Mouse (Mus musculus): ENCODE data around the gene Pidd1. TPM values are rescaled to one million over a fixed set of nuclear protein-coding genes. Genes with fewer than 3 reads are reported as not detected.

The Pidd1 gene
- 0.28 TPM for polyA plus RNA-seq (2014; fragmentation: Illumina TruSeq; extraction: RNeasy Lipid Tissue Mini Kit (QIAGEN cat#74804); ENCODE audit: low read depth, low replicate concordance)

DNA sequence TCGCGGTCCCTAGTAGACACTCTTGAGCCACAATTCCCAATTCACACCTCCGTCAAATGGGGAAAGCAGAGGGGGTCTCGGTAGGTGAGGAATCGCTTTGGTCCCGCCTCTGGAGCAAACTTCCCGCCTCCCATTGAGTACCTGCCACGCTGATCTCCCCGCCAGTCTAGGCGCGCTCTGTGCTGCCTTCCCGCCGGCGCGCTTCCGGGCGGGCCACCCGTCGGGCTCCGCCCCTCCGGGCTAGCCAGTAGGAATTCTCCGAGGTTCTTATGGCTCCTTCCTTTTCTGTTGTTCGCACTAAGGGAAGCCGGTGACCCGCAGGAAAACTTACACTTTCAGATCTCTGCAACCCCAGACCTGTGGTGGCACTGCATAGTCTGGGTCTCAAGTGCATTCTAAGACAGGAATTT lies at the start of gene Pidd1:
Gene Pidd1 (minus strand): TSS at position 198 of the 410 bp plus-strand sequence.

DNA sequence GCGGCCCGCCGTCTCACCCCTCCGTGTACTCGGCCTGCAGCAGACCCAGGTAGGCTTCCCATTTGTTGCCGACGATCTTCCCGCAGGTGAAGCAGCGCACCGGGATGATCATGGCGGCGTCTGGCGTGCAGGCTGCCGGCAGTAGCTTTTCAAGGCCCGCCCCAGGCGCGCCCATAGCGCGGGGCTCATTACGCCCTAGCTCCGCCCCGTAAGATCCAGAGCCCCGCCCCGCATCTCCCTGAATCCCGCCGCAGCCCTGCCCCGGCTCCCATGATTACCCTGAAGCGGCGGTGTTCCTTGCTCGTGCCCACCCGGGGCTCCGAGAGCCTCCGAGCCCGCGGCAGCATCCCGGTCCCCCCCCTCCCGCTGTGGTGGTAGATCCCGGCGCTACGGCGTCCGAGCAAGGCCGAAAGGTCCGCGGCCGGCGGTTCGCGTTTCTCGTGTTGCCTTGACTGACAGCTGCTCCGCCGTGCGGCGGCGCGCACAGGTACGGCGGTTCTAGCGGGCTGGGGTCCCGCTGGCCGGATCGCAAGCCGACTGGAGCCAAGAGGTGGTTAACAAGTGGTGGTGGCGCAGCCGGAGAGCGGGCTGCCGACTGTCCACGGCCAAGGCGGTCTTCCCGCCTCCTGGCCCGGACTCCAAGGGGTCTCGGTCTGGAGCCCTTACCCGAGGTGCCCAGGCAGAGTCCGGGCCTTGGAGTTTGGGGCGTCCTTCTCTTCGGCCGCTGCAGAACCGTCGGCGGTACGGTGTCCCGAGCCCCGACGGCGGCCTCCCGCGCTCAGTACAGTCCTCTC lies 31.4 kb upstream of the Pidd1 start, which contains the start of the genes Polr2l and Tspan4:
Gene Polr2l (minus strand): TSS at position 122 of the 794 bp plus-strand sequence.
Gene Tspan4 (plus strand): TSS at position 230 of the 794 bp plus-strand sequence.

DNA sequence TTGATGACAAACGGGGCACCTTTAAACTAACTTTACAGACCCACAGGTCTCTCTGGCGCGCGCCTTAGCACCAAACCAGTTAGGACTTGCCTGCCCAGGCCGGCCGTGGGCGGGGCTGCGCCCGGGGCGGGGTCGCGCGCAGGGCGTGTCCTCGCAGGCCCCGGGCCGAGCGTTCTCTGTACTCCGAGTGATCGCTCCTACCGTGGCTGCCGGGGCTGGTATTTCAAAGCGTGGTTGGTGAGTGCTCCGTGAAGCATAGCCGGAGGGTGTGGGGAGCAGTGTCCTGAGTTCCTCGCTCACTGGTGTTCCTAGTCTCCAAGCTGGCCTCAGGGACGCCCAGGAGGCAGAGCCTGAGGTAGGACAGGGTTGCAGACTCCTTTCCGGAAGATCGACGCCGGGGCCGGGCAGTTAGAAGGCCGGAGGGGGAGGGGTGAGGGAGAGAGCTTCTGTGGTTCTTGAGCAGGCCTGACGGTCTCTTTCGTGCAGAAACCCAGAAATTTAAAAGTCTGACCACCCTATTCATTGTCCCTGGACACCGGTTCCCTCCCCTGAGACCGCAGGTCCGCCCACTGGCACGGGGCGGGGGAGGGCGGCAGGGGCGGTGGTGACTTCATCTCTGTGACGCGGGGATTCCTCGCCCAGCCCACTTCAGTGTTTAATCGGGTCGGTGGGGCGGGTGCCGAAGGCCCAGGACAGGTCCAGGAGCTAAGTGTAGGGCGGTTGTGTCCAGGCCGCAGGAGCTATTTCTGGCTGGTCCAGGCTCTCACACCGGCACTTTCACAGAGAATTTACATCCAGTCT lies 23.6 kb upstream of the Pidd1 start, which contains the start of gene Cd151:
Gene Cd151 (plus strand): TSS at position 163 of the 801 bp plus-strand sequence.

DNA sequence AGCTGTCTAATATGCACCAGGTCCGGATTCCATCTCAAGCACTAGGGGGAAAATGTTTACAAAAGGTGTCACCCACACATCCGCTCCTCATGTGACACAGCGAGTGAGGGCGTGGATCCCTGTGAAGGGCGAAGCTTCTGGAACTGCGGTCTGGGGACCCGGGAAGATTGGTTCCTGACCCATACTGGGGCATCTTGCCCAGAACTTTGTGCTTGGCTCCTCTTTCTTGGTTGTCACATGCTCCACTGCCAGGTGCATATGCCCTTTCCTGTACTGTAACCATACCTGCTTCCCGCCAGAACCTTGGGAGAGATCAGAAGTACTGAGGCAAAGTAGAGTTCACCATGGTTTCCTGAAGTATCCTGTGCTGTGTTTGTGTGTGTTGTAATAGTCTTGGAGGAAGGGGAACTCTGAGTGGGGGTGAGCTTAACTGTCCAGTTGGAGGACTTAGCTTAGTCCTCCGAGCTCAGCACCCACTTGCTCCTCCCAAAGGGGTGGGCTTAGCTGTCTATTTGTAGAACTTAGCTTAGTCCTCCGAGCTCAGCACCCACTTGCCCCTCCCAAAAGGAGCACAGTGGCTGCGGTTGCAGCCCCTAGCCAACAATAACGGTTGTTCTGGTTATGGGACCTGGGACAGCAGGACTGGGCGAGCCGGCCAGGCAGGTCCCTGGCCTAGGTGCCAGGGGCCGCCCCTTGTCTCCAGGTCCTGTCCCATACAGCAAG lies 16.7 kb upstream of the Pidd1 start, which contains the start of gene Cracr2b:
Gene Cracr2b (plus strand): TSS at position 704 of the 723 bp plus-strand sequence.

DNA sequence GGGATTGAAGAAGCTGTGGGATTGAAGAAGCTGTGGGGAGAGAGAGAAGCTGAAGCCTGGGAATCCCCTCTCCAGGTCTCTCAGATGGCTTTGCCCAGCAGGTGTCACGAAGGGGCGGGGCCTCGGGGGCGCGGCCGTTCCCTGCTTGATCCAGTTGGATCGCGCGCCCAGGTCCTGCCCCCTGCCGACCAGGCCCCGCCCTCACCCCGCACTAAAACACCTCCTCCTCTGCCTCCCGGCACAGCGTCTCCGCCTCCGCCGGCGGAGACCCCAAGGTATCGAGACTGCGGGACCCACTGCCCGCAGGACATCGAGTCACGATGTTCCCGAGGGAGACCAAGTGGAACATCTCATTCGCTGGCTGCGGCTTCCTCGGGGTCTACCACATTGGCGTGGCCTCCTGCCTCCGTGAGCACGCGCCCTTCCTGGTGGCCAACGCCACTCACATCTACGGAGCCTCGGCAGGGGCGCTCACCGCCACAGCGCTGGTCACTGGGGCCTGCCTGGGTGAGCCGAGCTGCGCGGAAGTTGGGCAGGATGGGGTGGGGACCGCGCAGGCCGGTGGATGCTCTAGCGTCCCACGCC lies 11.2 kb upstream of the Pidd1 start, which contains the start of gene Pnpla2:
Gene Pnpla2 (plus strand): TSS at position 232 of the 585 bp plus-strand sequence.

DNA sequence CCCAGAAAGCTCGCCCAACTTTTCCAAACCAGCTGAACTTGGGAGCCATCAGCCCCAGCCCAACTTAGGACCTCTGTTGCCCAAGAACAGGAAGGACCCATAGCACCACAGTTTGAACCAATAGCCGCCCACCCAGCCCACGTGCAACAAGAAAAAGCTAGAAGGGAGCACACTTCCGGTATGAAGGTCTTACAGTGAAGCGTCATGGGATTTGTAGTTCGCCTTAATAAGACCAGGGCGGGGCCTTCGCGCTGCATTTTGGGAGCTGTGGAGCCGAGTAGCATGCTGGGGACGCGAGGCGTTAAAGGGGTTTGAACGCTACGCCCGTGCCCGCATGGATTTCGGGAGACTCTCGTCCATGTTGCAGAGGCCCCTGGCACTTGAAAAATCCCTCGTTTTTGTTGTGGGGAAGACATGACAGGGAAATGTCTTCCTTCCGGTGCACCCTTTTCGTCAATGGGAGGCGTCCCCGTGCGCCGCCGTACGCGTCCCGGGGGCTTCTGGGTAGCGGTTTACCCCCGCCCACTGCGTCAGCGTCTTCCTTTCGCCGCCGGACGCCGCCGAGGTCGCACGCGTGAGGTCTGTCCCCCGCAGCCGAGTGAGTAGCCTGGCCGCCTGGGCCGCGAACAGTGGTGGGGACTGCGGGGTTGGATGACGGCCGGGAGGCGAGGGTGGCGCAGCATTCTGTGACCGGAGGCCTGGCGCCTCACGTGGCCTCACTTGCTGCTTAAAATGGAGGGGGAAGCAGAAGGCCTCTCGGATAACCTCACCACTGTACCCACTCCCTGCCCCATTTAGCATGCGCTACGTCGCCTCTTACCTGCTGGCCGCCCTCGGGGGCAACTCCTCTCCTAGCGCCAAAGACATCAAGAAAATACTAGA lies 3.5 kb upstream of the Pidd1 start, which contains the start of gene Rplp2:
Gene Rplp2 (plus strand): TSS at position 261 of the 882 bp plus-strand sequence.

DNA sequence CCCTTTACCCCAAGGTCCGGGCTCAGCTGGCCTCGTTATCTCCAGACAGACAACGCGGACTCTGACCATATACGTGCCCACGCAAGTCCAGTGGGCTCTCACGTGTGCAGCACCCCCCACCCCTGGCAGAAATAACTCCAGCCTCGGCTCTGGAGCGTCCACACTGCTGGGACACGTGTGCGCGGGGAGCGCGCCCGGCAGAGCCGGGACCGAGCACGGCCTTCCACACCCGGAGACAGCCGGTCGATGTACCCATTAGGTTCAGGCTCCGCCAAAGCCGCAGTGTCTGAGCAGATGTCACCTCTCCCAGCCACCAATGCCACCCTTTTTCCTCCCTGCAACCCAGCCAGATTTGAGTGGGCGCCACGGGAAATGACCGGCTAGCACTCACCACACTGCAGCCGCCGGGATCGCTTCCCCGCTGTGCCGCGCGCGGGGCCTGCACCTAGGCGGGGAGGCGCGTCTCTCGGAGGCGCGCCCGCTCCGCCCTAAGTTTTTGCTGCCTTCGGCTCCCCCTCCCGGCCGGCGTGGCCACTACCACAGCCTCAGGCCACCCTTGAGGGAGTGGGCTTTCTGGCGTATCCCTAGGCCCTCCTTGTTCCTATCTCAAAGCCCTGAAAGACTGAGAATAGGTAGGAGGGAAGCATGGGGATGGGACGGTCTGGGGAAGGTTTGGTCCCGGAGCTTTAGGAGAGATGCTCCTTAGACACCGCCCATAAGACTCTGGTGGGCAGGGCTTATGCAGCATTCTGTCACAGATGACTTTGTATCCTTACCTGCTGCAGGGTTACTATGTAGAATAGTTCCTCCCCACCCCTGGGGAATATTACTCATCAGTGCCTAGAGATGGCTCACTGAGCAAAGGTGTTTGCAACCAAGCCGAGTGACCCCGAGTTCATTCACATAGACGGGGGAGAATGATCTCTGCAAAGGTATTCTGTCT lies 6.4 kb downstream of the Pidd1 start, which contains the start of gene Slc25a22:
Gene Slc25a22 (minus strand): TSS at position 715 of the 943 bp plus-strand sequence.

DNA sequence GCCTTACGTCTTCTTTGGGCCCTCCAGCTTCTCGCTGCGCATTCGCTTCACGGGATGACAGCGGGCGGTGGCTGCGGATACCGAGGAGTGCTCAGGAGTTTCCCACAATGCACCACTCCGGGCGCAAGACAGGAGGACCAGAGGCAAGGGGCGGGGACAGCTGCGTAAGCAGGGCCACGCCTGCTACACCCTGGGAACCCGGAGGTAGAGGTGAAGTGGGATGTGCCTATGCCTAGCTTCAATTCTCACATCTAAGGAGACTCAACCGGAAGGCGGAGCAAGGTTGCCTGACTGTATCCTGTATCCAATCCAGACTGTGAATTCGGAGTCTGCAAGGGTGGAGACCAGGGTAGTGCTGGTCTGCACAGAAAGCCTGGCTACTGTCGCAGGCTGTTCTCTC lies 14.5 kb downstream of the Pidd1 start, which contains the start of gene Cend1:
Gene Cend1 (minus strand): TSS at position 182 of the 400 bp plus-strand sequence.

DNA sequence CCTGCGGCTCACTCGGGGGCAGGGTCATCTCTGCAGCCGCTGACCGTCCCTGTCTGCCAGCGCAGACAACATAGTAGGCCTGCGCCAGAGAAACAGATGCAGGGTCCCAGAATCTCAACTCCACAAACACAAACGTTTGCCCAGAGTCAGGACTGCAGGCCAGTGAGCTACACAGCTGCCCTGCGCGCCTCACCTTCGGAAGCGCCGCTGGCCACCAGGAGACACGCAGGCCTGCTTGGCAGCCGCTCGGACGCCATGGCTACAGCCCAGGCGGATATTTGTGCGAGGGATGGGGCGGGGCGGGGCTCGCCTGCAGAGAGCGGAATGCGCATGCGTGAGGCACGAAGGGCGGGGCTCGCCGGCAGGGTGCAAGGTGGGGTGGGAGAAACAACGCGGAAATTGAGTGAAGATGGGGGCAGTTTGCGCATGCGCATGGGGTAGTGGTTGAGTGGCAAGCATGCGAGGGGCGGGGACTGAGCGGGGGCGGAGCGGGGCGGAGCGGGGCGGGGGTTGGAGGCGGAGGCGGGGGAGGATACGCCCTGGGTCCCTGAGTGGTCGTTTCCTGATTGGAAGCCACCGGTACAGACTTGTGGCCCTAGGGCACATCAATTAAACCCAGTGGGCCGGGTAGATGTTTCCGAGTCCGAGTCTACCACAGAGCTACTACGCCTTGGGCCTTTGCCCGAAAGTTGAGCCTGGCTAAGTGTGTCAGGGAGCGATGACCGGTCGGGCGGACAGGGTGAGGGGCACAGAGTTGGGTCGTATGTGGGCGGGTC lies 29.8 kb downstream of the Pidd1 start, which contains the start of gene Gatd1:
Gene Gatd1 (minus strand): TSS at position 328 of the 776 bp plus-strand sequence.

DNA sequence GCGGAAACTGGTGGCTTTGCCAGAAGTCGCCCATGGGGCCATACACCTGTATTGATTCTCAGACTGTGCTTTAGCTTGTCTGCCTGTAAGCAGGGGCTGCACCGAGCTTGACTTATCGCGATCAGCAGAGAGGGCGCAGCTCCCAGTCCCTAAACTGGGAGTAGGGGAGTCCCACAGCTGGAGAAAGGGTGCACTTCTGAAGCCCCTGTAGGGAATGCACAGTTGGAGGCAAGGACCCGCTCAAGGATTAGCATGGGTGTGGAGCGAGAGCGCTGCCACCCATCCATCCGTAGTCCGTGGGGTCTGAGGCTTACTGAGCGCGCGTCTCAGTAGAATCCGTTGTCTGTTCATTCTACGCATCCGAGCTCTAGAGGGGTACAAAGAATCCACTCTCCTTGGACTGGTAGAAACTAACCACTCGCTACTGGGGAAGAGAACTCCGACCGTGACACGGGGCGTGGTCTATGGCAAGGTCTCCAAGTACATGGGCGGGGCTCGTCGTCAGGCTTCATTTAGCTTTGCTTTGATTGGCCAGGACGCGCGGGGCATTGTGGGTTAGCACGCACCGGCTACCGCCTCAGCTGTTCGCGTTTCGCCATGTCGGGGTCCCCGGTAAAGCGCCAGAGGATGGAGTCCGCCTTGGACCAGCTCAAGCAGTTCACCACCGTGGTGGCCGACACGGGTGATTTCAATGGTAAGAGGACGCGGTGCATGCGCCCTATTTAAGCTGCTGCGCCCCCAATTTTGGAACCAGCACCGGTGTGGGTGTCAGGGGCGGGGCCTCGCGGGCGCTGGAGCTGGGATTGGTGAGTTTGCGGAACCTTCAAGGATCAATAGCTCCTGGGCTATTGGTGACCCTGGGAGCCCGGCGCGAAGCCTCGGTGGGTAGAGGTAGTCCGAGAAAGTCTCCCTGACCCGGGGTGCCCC lies 51.9 kb downstream of the Pidd1 start, which contains the start of gene Taldo1:
Gene Taldo1 (plus strand): TSS at position 575 of the 927 bp plus-strand sequence.

Other genes starting within 250 kb of the Pidd1 start
- 1.1 TPM for gene Lrrc56, start 249.9 kb downstream of the Pidd1 start, polyA plus RNA-seq (2014; fragmentation: Illumina TruSeq; extraction: RNeasy Lipid Tissue Mini Kit (QIAGEN cat#74804); ENCODE audit: low read depth, low replicate concordance)
- 0.66 TPM for gene Lmntd2, start 229.9 kb downstream of the Pidd1 start, polyA plus RNA-seq (2014; fragmentation: Illumina TruSeq; extraction: RNeasy Lipid Tissue Mini Kit (QIAGEN cat#74804); ENCODE audit: low read depth, low replicate concordance)
- 12.7 TPM for gene Rassf7, start 228.2 kb downstream of the Pidd1 start, polyA plus RNA-seq (2014; fragmentation: Illumina TruSeq; extraction: RNeasy Lipid Tissue Mini Kit (QIAGEN cat#74804); ENCODE audit: low read depth, low replicate concordance)
- gene Phrf1, start 215.2 kb downstream of the Pidd1 start, polyA plus RNA-seq (2014; fragmentation: Illumina TruSeq; extraction: RNeasy Lipid Tissue Mini Kit (QIAGEN cat#74804); ENCODE audit: low read depth, low replicate concordance): 19.9 TPM
- gene Irf7, start 177.5 kb downstream of the Pidd1 start, polyA plus RNA-seq (2014; fragmentation: Illumina TruSeq; extraction: RNeasy Lipid Tissue Mini Kit (QIAGEN cat#74804); ENCODE audit: low read depth, low replicate concordance): 74.8 TPM
- gene Cdhr5, start 167.2 kb downstream of the Pidd1 start, polyA plus RNA-seq (2014; fragmentation: Illumina TruSeq; extraction: RNeasy Lipid Tissue Mini Kit (QIAGEN cat#74804); ENCODE audit: low read depth, low replicate concordance): 135 TPM
- not detected for gene Sct, start 164.9 kb downstream of the Pidd1 start, polyA plus RNA-seq (2014; fragmentation: Illumina TruSeq; extraction: RNeasy Lipid Tissue Mini Kit (QIAGEN cat#74804); ENCODE audit: low read depth, low replicate concordance)
- not detected for gene Drd4, start 152.0 kb downstream of the Pidd1 start, polyA plus RNA-seq (2014; fragmentation: Illumina TruSeq; extraction: RNeasy Lipid Tissue Mini Kit (QIAGEN cat#74804); ENCODE audit: low read depth, low replicate concordance)
- 1.6 TPM for gene Deaf1, start 116.3 kb downstream of the Pidd1 start, polyA plus RNA-seq (2014; fragmentation: Illumina TruSeq; extraction: RNeasy Lipid Tissue Mini Kit (QIAGEN cat#74804); ENCODE audit: low read depth, low replicate concordance)
- 17.6 TPM for gene Tmem80, start 116.3 kb downstream of the Pidd1 start, polyA plus RNA-seq (2014; fragmentation: Illumina TruSeq; extraction: RNeasy Lipid Tissue Mini Kit (QIAGEN cat#74804); ENCODE audit: low read depth, low replicate concordance)
- gene Eps8l2, start 105.1 kb downstream of the Pidd1 start, polyA plus RNA-seq (2014; fragmentation: Illumina TruSeq; extraction: RNeasy Lipid Tissue Mini Kit (QIAGEN cat#74804); ENCODE audit: low read depth, low replicate concordance): 14.2 TPM
- 19.4 TPM for gene Taldo1, start 51.8 kb downstream of the Pidd1 start, polyA plus RNA-seq (2014; fragmentation: Illumina TruSeq; extraction: RNeasy Lipid Tissue Mini Kit (QIAGEN cat#74804); ENCODE audit: low read depth, low replicate concordance)
- gene Gatd1, start 29.9 kb downstream of the Pidd1 start, polyA plus RNA-seq (2014; fragmentation: Illumina TruSeq; extraction: RNeasy Lipid Tissue Mini Kit (QIAGEN cat#74804); ENCODE audit: low read depth, low replicate concordance): 10.9 TPM
- gene Cend1, start 14.5 kb downstream of the Pidd1 start, polyA plus RNA-seq (2014; fragmentation: Illumina TruSeq; extraction: RNeasy Lipid Tissue Mini Kit (QIAGEN cat#74804); ENCODE audit: low read depth, low replicate concordance): 1.3 TPM
- gene Slc25a22, start 6.1 kb downstream of the Pidd1 start, polyA plus RNA-seq (2014; fragmentation: Illumina TruSeq; extraction: RNeasy Lipid Tissue Mini Kit (QIAGEN cat#74804); ENCODE audit: low read depth, low replicate concordance): 1.7 TPM
- gene Rplp2, start 3.3 kb upstream of the Pidd1 start, polyA plus RNA-seq (2014; fragmentation: Illumina TruSeq; extraction: RNeasy Lipid Tissue Mini Kit (QIAGEN cat#74804); ENCODE audit: low read depth, low replicate concordance): 29.5 TPM
- gene Pnpla2, start 11.2 kb upstream of the Pidd1 start, polyA plus RNA-seq (2014; fragmentation: Illumina TruSeq; extraction: RNeasy Lipid Tissue Mini Kit (QIAGEN cat#74804); ENCODE audit: low read depth, low replicate concordance): 3.7 TPM
- gene Cracr2b, start 17.1 kb upstream of the Pidd1 start, polyA plus RNA-seq (2014; fragmentation: Illumina TruSeq; extraction: RNeasy Lipid Tissue Mini Kit (QIAGEN cat#74804); ENCODE audit: low read depth, low replicate concordance): 1.9 TPM
- gene Cd151, start 23.4 kb upstream of the Pidd1 start, polyA plus RNA-seq (2014; fragmentation: Illumina TruSeq; extraction: RNeasy Lipid Tissue Mini Kit (QIAGEN cat#74804); ENCODE audit: low read depth, low replicate concordance): 35.4 TPM
- gene Polr2l, start 31.1 kb upstream of the Pidd1 start, polyA plus RNA-seq (2014; fragmentation: Illumina TruSeq; extraction: RNeasy Lipid Tissue Mini Kit (QIAGEN cat#74804); ENCODE audit: low read depth, low replicate concordance): 0.79 TPM
- 0.79 TPM for gene Tspan4, start 31.2 kb upstream of the Pidd1 start, polyA plus RNA-seq (2014; fragmentation: Illumina TruSeq; extraction: RNeasy Lipid Tissue Mini Kit (QIAGEN cat#74804); ENCODE audit: low read depth, low replicate concordance)
- gene Chid1, start 95.8 kb upstream of the Pidd1 start, polyA plus RNA-seq (2014; fragmentation: Illumina TruSeq; extraction: RNeasy Lipid Tissue Mini Kit (QIAGEN cat#74804); ENCODE audit: low read depth, low replicate concordance): 4.4 TPM
- 59.0 TPM for gene Ap2a2, start 118.1 kb upstream of the Pidd1 start, polyA plus RNA-seq (2014; fragmentation: Illumina TruSeq; extraction: RNeasy Lipid Tissue Mini Kit (QIAGEN cat#74804); ENCODE audit: low read depth, low replicate concordance)
- gene Muc6, start 211.3 kb upstream of the Pidd1 start, polyA plus RNA-seq (2014; fragmentation: Illumina TruSeq; extraction: RNeasy Lipid Tissue Mini Kit (QIAGEN cat#74804); ENCODE audit: low read depth, low replicate concordance): 0.13 TPM
- gene Muc2, start 246.3 kb upstream of the Pidd1 start, polyA plus RNA-seq (2014; fragmentation: Illumina TruSeq; extraction: RNeasy Lipid Tissue Mini Kit (QIAGEN cat#74804); ENCODE audit: low read depth, low replicate concordance): 6,492 TPM